Mouse (Mus musculus) myocyte (in vitro differentiated cells): ENCODE data around the gene Fhit. TPM values are rescaled to one million over a fixed set of nuclear protein-coding genes. Genes with fewer than 3 reads are reported as not detected.

Experiments
- H3K27me3 ChIP-seq: one replicate; pipeline ENCODE4 v1.6.1; 2011; ENCODE audit not compliant: control insufficient read depth, insufficient read depth, insufficient read length
- H3K36me3 ChIP-seq: one replicate; pipeline ENCODE4 v1.6.1; 2011; ENCODE audit not compliant: control insufficient read depth, insufficient read depth
- H3K4me2 ChIP-seq: one replicate; pipeline ENCODE4 v1.6.1; 2011; ENCODE audit warnings: low read depth, control low read depth
- H3K4me3 ChIP-seq: one replicate; pipeline ENCODE4 v1.5.1; 2011; ENCODE audit warnings: mild to moderate bottlenecking, control low read depth, moderate library complexity
- H3K79me2 ChIP-seq: one replicate; pipeline ENCODE4 v1.6.1; 2011; ENCODE audit not compliant: control insufficient read depth, insufficient read depth
- H3ac ChIP-seq: one replicate; pipeline ENCODE4 v1.6.1; 2011; ENCODE audit not compliant: control insufficient read depth, insufficient read length
- CEBPB ChIP-seq: IDR thresholded peaks from 2 replicates; pipeline ENCODE4 v1.6.1; 2011; ENCODE audit warnings: mild to moderate bottlenecking, moderate library complexity; ENCODE audit not compliant: poor library complexity, insufficient read depth, severe bottlenecking
- E2F4 ChIP-seq: IDR thresholded peaks from one replicate; pipeline ENCODE4 v1.6.1; 2011; ENCODE audit warnings: mild to moderate bottlenecking, control low read depth, moderate library complexity; ENCODE audit not compliant: insufficient read depth
- MAX ChIP-seq: IDR thresholded peaks from one replicate; pipeline ENCODE4 v1.6.1; 2011; ENCODE audit warnings: low read depth, mild to moderate bottlenecking, control low read depth
- MYOD1 ChIP-seq, 3 experiments: IDR thresholded peaks; one replicate each; pipeline ENCODE4 v1.6.1; 2011; ENCODE audit warnings: control low read depth in 2 of 3, low read depth in 2 of 3, mild to moderate bottlenecking in 2 of 3, moderate library complexity in 1 of 3; ENCODE audit not compliant: insufficient read length in 2 of 3, control insufficient read depth in 1 of 3
- MYOG ChIP-seq, 3 experiments: IDR thresholded peaks; one replicate each; pipeline ENCODE4 v1.6.1; 2011; ENCODE audit warnings: control low read depth in 2 of 3, low read depth in 2 of 3, mild to moderate bottlenecking in 2 of 3; ENCODE audit not compliant: insufficient read length in 2 of 3, control insufficient read depth in 1 of 3, insufficient read depth in 1 of 3
- POLR2A ChIP-seq: IDR thresholded peaks from one replicate; pipeline ENCODE4 v1.6.1; 2011; ENCODE audit warnings: low read depth, mild to moderate bottlenecking, control low read depth, moderate library complexity; ENCODE audit not compliant: insufficient read length
- POLR2AphosphoS2 ChIP-seq: IDR thresholded peaks from one replicate; pipeline ENCODE4 v1.6.1; 2011; ENCODE audit warnings: low read depth, control low read depth; ENCODE audit not compliant: insufficient read length
- REST ChIP-seq: IDR thresholded peaks from one replicate; pipeline ENCODE4 v1.6.1; 2011; ENCODE audit warnings: mild to moderate bottlenecking, control low read depth, moderate library complexity; ENCODE audit not compliant: insufficient read depth, insufficient read length
- SRF ChIP-seq: IDR thresholded peaks from one replicate; pipeline ENCODE4 v1.6.1; 2011; ENCODE audit warnings: low read depth; ENCODE audit not compliant: control insufficient read depth, insufficient read length
- TCF12 ChIP-seq: IDR thresholded peaks from one replicate; pipeline ENCODE4 v1.6.1; 2011; ENCODE audit warnings: mild to moderate bottlenecking, control low read depth; ENCODE audit not compliant: poor library complexity, insufficient read depth, severe bottlenecking
- TCF3 ChIP-seq: IDR thresholded peaks from one replicate; pipeline ENCODE4 v1.6.1; 2011; ENCODE audit warnings: low read depth, control low read depth; ENCODE audit not compliant: insufficient read length
- USF1 ChIP-seq: IDR thresholded peaks from one replicate; pipeline ENCODE4 v1.6.1; 2011; ENCODE audit warnings: low read depth, mild to moderate bottlenecking, control low read depth, moderate library complexity
- polyA plus RNA-seq: library from polyadenylated mRNA; unstranded; fragments of >200 nt; fragmentation: generic; extraction: Trizol; gene quantifications from one replicate; pipeline ENCODE4 v1.2.1, GENCODE M21; 2012; ENCODE audit warnings: missing spikeins

The Fhit gene
- polyA plus RNA-seq, 1 experiment, result not detected

DNA sequence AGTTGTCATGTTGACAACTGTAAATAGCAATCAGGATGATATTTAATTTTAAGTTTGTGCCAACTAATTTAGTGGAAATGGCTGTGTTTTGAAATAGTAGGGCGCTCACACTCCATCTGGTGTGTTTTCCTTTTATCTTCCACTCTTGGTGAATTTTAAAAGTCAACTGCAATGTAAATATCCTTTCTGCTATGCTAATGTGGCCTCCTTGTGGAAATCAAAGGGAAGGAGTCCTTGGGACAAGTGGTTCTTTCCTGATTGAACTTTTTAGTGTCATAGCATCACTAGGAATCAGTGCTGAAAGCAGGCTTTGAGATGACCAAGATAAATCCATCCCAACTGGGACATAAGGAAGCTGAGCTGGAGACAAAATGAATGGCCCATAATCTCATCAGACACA, 1413.1 kb downstream of the Fhit start:
- TF ChIP-seq MYOG (IDR thresholded peaks at IDR 0.05; ENCODE audit: control insufficient read depth in 1 of 3, insufficient read depth in 1 of 3, insufficient read length in 2 of 3, low read depth in 2 of 3) (no peak), POLR2AphosphoS2 (no peak), SRF (no peak), TCF12 (no peak), MAX (no peak), POLR2A (no peak), USF1 (no peak), REST (no peak), TCF3 (no peak), MYOD1 (IDR thresholded peaks at IDR 0.05; ENCODE audit: control insufficient read depth in 1 of 3, insufficient read length in 2 of 3, low read depth in 2 of 3) (no peak), CEBPB (no peak), E2F4 (no peak)
- no peaks in the 10 kb centered on the region for H3K27me3 ChIP-seq
- no peak overlapping the region for H3ac ChIP-seq
- H3K36me3 ChIP-seq, result no peaks in the 10 kb centered on the region
- no peaks in the 10 kb centered on the region for H3K79me2 ChIP-seq
- no peak overlapping the region for H3K4me2 ChIP-seq
- H3K4me3 ChIP-seq, result no peak overlapping the region

DNA sequence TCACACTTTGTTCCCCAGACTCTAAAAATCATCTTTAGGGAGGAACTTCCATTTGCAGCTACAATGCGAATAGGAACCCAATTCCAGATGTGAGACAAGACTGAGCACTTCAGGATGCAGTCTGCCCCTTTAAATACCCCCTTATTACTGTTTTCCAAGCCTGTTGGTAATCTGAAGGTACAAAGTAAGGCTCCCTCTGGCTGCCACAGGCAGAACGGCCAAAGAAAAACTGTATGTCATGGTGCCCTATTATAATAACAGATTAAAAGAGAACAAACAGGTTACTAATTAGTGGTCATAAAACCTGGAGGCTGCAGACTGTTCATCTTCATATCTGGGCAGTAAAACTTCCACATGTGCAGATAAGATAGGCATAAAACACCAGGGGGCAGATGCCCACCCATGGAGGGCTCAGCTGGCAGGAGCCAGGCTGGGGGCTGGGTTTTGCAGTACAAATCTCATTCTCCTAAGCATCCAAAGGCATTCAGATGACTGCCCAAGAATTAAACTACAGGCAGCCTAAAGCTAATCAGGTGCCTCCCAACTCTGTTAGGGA, 1439.8 kb downstream of the Fhit start:
- no peaks in the 10 kb centered on the region for H3K79me2 ChIP-seq
- H3K27me3 ChIP-seq, result no peaks in the 10 kb centered on the region
- no peak overlapping the region for H3K4me2 ChIP-seq
- TF ChIP-seq USF1, result no peak
- TF ChIP-seq TCF3, result no peak
- TF ChIP-seq MAX, result no peak
- TF ChIP-seq POLR2AphosphoS2, result no peak
- TF ChIP-seq REST, result no peak
- TF ChIP-seq POLR2A, result no peak
- TF ChIP-seq CEBPB, result no peak
- no peak for TF ChIP-seq SRF
- no peak for TF ChIP-seq MYOD1 (IDR thresholded peaks at IDR 0.05; ENCODE audit: control insufficient read depth in 1 of 3, insufficient read length in 2 of 3, low read depth in 2 of 3)
- no peak for TF ChIP-seq TCF12
- TF ChIP-seq MYOG (IDR thresholded peaks at IDR 0.05; ENCODE audit: control insufficient read depth in 1 of 3, insufficient read depth in 1 of 3, insufficient read length in 2 of 3, low read depth in 2 of 3), result no peak
- TF ChIP-seq E2F4, result no peak
- H3K4me3 ChIP-seq, result no peak overlapping the region
- no peaks in the 10 kb centered on the region for H3K36me3 ChIP-seq
- H3ac ChIP-seq, result no peak overlapping the region

DNA sequence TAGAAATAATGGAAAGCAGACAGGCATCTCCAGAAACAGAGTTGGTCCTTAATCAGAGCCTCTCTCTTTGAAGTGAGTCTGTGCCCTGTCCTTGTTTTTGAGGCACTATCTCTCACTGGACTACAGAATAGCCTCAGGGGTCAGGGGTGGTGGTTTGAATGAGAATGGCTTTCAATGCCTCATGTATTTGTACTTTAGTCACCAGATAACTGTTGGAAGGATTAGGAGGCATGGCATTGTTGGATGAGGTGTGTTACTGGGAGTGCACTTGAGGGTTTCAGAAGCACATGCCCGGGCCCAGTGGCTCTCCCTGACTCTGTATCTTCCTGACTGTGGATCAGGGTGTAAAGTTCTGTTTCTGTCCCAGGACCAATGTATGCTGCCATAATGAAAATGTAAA, 1463.2 kb downstream of the Fhit start:
- no peak for TF ChIP-seq E2F4
- no peak for TF ChIP-seq POLR2A
- TF ChIP-seq USF1, result no peak
- TF ChIP-seq CEBPB, result no peak
- TF ChIP-seq TCF12, result no peak
- TF ChIP-seq REST, result no peak
- TF ChIP-seq POLR2AphosphoS2, result no peak
- no peak for TF ChIP-seq MYOD1 (IDR thresholded peaks at IDR 0.05; ENCODE audit: control insufficient read depth in 1 of 3, insufficient read length in 2 of 3, low read depth in 2 of 3)
- TF ChIP-seq TCF3, result no peak
- TF ChIP-seq SRF, result no peak
- Histone ChIP-seq H3K4me3 (no peak overlapping the region), H3K79me2 (no peaks in the 10 kb centered on the region), H3K4me2 (no peak overlapping the region), H3K36me3 (no peaks in the 10 kb centered on the region), H3K27me3 (no peaks in the 10 kb centered on the region), H3ac (no peak overlapping the region)

GRCm38 (mm10) chr14:9697101-9697500, 1464.7 kb downstream of the Fhit start:
- no peak overlapping the region for H3ac ChIP-seq
- no peak overlapping the region for H3K4me2 ChIP-seq
- no peak overlapping the region for H3K4me3 ChIP-seq
- H3K36me3 ChIP-seq, result no peaks in the 10 kb centered on the region
- H3K79me2 ChIP-seq, result no peaks in the 10 kb centered on the region
- no peak for TF ChIP-seq CEBPB
- H3K27me3 ChIP-seq, result no peaks in the 10 kb centered on the region

GRCm38 (mm10) chr14:9696004-9696403, 1465.8 kb downstream of the Fhit start:
- Histone ChIP-seq H3K36me3 (no peaks in the 10 kb centered on the region), H3K27me3 (no peaks in the 10 kb centered on the region), H3K4me2 (no peak overlapping the region), H3K79me2 (no peaks in the 10 kb centered on the region), H3ac (no peak overlapping the region), H3K4me3 (no peak overlapping the region)
- no peak for TF ChIP-seq MAX
- no peak for TF ChIP-seq TCF3
- no peak for TF ChIP-seq POLR2A
- no peak for TF ChIP-seq MYOG (IDR thresholded peaks at IDR 0.05; ENCODE audit: control insufficient read depth in 1 of 3, insufficient read depth in 1 of 3, insufficient read length in 2 of 3, low read depth in 2 of 3)
- no peak for TF ChIP-seq USF1
- TF ChIP-seq MYOD1 (IDR thresholded peaks at IDR 0.05; ENCODE audit: control insufficient read depth in 1 of 3, insufficient read length in 2 of 3, low read depth in 2 of 3), result no peak
- no peak for TF ChIP-seq TCF12
- no peak for TF ChIP-seq CEBPB
- no peak for TF ChIP-seq REST
- no peak for TF ChIP-seq E2F4
- no peak for TF ChIP-seq SRF
- no peak for TF ChIP-seq POLR2AphosphoS2
